Mouse (Mus musculus) neural tube, embryonic 11.5 days (tissue): ENCODE measurements around the gene Ankrd44. TPM values are rescaled to one million over a fixed set of nuclear protein-coding genes. Genes with fewer than 3 reads are reported as not detected.

Source experiments
- ATAC-seq: fragments of 200-750 bp; cut with Nextera tagmentation; 2 replicates; pipeline ENCODE4 v1.8.0; 2017; ENCODE audit warnings: moderate number of reproducible peaks, mild to moderate bottlenecking, moderate TSS enrichment, moderate library complexity; ENCODE audit not compliant: insufficient read depth, low FRiP score, low TSS enrichment
- DNase-seq: peaks from one replicate; pipeline ENCODE4 v3.0.0-alpha.2; 2015; ENCODE audit warnings: low spot score
- H3K27ac ChIP-seq: fragments of 300-500 bp; sonication (generic); 2 replicates; pipeline ENCODE4 v1.5.1; 2014; ENCODE audit warnings: low read depth, mild to moderate bottlenecking, low read length
- H3K27me3 ChIP-seq: fragments of 300-500 bp; sonication (generic); 2 replicates; pipeline ENCODE4 v1.6.1; 2014; ENCODE audit warnings: mild to moderate bottlenecking, low read length, mixed read lengths; ENCODE audit not compliant: control insufficient read depth, insufficient read depth
- H3K36me3 ChIP-seq: fragments of 300-500 bp; sonication (generic); 2 replicates; pipeline ENCODE4 v1.6.1; 2014; ENCODE audit warnings: mild to moderate bottlenecking, low read length, moderate library complexity, mixed read lengths; ENCODE audit not compliant: control insufficient read depth, insufficient read depth
- H3K4me1 ChIP-seq: fragments of 300-500 bp; sonication (generic); 2 replicates; pipeline ENCODE4 v1.6.1; 2014; ENCODE audit warnings: low read length, mixed read lengths; ENCODE audit not compliant: control insufficient read depth, insufficient read depth
- H3K4me2 ChIP-seq: fragments of 300-500 bp; sonication (generic); 2 replicates; pipeline ENCODE4 v1.6.1; 2014; ENCODE audit warnings: low read depth, mild to moderate bottlenecking, moderate library complexity
- H3K4me3 ChIP-seq: fragments of 300-500 bp; sonication (generic); 2 replicates; pipeline ENCODE4 v1.5.1; 2014; ENCODE audit warnings: low read depth, low read length
- H3K9ac ChIP-seq: fragments of 300-500 bp; sonication (generic); 2 replicates; pipeline ENCODE4 v1.6.1; 2014; ENCODE audit warnings: mild to moderate bottlenecking, low read length
- H3K9me3 ChIP-seq: fragments of 300-500 bp; sonication (generic); 2 replicates; pipeline ENCODE4 v1.6.1; 2016; ENCODE audit warnings: low read length; ENCODE audit not compliant: control insufficient read depth
- WGBS: fragments of 180-500 bp; shearing (Covaris S2); extraction: QIAGEN DNeasy Blood & Tissue Kit; methylation state at CpG from one replicate; pipeline ENCODE4 v1.1.7; 2014; 5-methylcytosine and 5-hydroxymethylcytosine counted together
- polyA plus RNA-seq: library from polyadenylated mRNA; unstranded; fragments of >200 nt; fragmentation: Nextera tagmentation; extraction: Ambion mirVana; gene quantifications from 2 replicates; pipeline ENCODE4 v1.2.1, GENCODE M21; 2014

Ankrd44 gene
- polyA plus RNA-seq, 1 experiment from 2014 or later: 13.3 TPM

- WGBS: 86% methylated on average over 10 of the region's 10 CpGs
- Histone ChIP-seq H3K4me2 (no peak overlapping the region), H3K36me3 (no peaks in the 10 kb centered on the region), H3K4me1 (no peaks in the 10 kb centered on the region), H3K4me3 (no peak overlapping the region), H3K27me3 (no peaks in the 10 kb centered on the region), H3K27ac (no peak overlapping the region), H3K9ac (no peak overlapping the region), H3K9me3 (no peaks in the 10 kb centered on the region)
- ATAC-seq: no peak
- no peak for DNase-seq
These were observed 116.2 kb downstream of the Ankrd44 start for GRCm38 (mm10) chr1:54809811-54810549.

GRCm38 (mm10) chr1:54809098-54809490, 117.1 kb downstream of the Ankrd44 start:
- Histone ChIP-seq H3K4me1 (no peaks in the 10 kb centered on the region), H3K4me2 (no peak overlapping the region), H3K27me3 (no peaks in the 10 kb centered on the region), H3K36me3 (no peaks in the 10 kb centered on the region), H3K9me3 (no peaks in the 10 kb centered on the region), H3K9ac (no peak overlapping the region), H3K27ac (no peak overlapping the region), H3K4me3 (no peak overlapping the region)
- WGBS: 96% methylated on average over 13 of the region's 13 CpGs
- DNase-seq (no peak), ATAC-seq (no peak)

- Histone ChIP-seq H3K36me3 (no peaks in the 10 kb centered on the region), H3K4me1 (no peaks in the 10 kb centered on the region), H3K4me3 (no peak overlapping the region), H3K4me2 (no peak overlapping the region), H3K9ac (no peak overlapping the region), H3K27ac (no peak overlapping the region), H3K9me3 (no peaks in the 10 kb centered on the region), H3K27me3 (no peaks in the 10 kb centered on the region)
- 66% methylated on average over 4 of the region's 4 CpGs for WGBS
- ATAC-seq (no peak), DNase-seq (no peak)
These were observed 117.6 kb downstream of the Ankrd44 start for GRCm38 (mm10) chr1:54808401-54809097.

GRCm38 (mm10) chr1:54807832-54808231, 118.4 kb downstream of the Ankrd44 start:
- no peak for ATAC-seq
- Histone ChIP-seq H3K4me2 (no peak overlapping the region), H3K4me1 (no peaks in the 10 kb centered on the region), H3K4me3 (no peak overlapping the region), H3K9me3 (no peaks in the 10 kb centered on the region), H3K27me3 (no peaks in the 10 kb centered on the region), H3K36me3 (no peaks in the 10 kb centered on the region), H3K27ac (no peak overlapping the region), H3K9ac (no peak overlapping the region)
- WGBS: 92% methylated on average over 3 of the region's 3 CpGs
- DNase-seq: no peak

GRCm38 (mm10) chr1:54806116-54806850, 119.9 kb downstream of the Ankrd44 start:
- no peak for ATAC-seq
- 88% methylated on average over 2 of the region's 2 CpGs for WGBS
- no peaks in the 10 kb centered on the region for H3K9me3 ChIP-seq
- no peak overlapping the region for H3K9ac ChIP-seq
- no peak overlapping the region for H3K4me3 ChIP-seq
- no peaks in the 10 kb centered on the region for H3K36me3 ChIP-seq
- no peak overlapping the region for H3K27ac ChIP-seq
- no peak for DNase-seq
- no peak overlapping the region for H3K4me2 ChIP-seq
- H3K4me1 ChIP-seq: no peaks in the 10 kb centered on the region
- no peaks in the 10 kb centered on the region for H3K27me3 ChIP-seq

GRCm38 (mm10) chr1:54804406-54804805, 121.8 kb downstream of the Ankrd44 start:
- H3K4me1 ChIP-seq: no peaks in the 10 kb centered on the region

GRCm38 (mm10) chr1:54802703-54803102, 123.5 kb downstream of the Ankrd44 start:
- DNase-seq (no peak), ATAC-seq (no peak)
- H3K9ac ChIP-seq: no peak overlapping the region
- no peak overlapping the region for H3K4me3 ChIP-seq
- no peak overlapping the region for H3K4me2 ChIP-seq
- no peaks in the 10 kb centered on the region for H3K36me3 ChIP-seq
- H3K27ac ChIP-seq: no peak overlapping the region
- no peaks in the 10 kb centered on the region for H3K9me3 ChIP-seq
- H3K4me1 ChIP-seq: no peaks in the 10 kb centered on the region
- WGBS: 80% methylated on average over 11 of the region's 11 CpGs
- no peaks in the 10 kb centered on the region for H3K27me3 ChIP-seq

More at GRCm38 (mm10) chr1:54804406-54804805, 121.8 kb downstream of the Ankrd44 start:
- DNase-seq: no peak
- no peak for ATAC-seq
- 92% methylated on average over 9 of the region's 9 CpGs for WGBS
- H3K4me3 ChIP-seq: no peak overlapping the region
- H3K9me3 ChIP-seq: no peaks in the 10 kb centered on the region
- H3K4me2 ChIP-seq: no peak overlapping the region
- H3K9ac ChIP-seq: no peak overlapping the region
- no peak overlapping the region for H3K27ac ChIP-seq
- no peaks in the 10 kb centered on the region for H3K27me3 ChIP-seq
- no peaks in the 10 kb centered on the region for H3K36me3 ChIP-seq

- Histone ChIP-seq H3K4me2 (no peak overlapping the region), H3K4me1 (no peaks in the 10 kb centered on the region), H3K9ac (no peak overlapping the region), H3K27ac (no peak overlapping the region), H3K36me3 (no peaks in the 10 kb centered on the region), H3K9me3 (no peaks in the 10 kb centered on the region), H3K4me3 (no peak overlapping the region), H3K27me3 (no peaks in the 10 kb centered on the region)
- WGBS: 64% methylated on average over 2 of the region's 3 CpGs
- no peak for ATAC-seq
- DNase-seq: no peak
These were observed 124.9 kb downstream of the Ankrd44 start for GRCm38 (mm10) chr1:54801256-54801655.
